Mouse (Mus musculus) induced T-regulatory cell, adult 2 months (primary cell): ENCODE data around the gene 9230104L09Rik.

ENCODE experiments used
- DNase-seq: peaks from one replicate; pipeline ENCODE4 v3.0.0-alpha.2; 2012; ENCODE audit warnings: low read depth

9230104L09Rik gene

GRCm38 (mm10) chr2:148864966-148865365 lies at the start of gene 9230104L09Rik:
Gene 9230104L09Rik (minus strand): TSS chr2:148865038.
- no peak for DNase-seq

- DNase-seq: peak; percentile 65
Observed at GRCm38 (mm10) chr2:148902286-148902685, 37.4 kb upstream of the 9230104L09Rik start.

- no peak for DNase-seq
Observed at GRCm38 (mm10) chr2:148900305-148900704, 35.5 kb upstream of the 9230104L09Rik start.

- no peak for DNase-seq
Observed at GRCm38 (mm10) chr2:148896219-148896618, 31.4 kb upstream of the 9230104L09Rik start.

GRCm38 (mm10) chr2:148893107-148893506 lies 28.3 kb upstream of the 9230104L09Rik start:
- no peak for DNase-seq

- DNase-seq: no peak
Observed at GRCm38 (mm10) chr2:148890021-148890851, 25.4 kb upstream of the 9230104L09Rik start.

- DNase-seq: no peak
Observed at GRCm38 (mm10) chr2:148889331-148890010, 24.6 kb upstream of the 9230104L09Rik start.

- no peak for DNase-seq
Observed at GRCm38 (mm10) chr2:148888872-148889271, 24.0 kb upstream of the 9230104L09Rik start.

- no peak for DNase-seq
Observed at GRCm38 (mm10) chr2:148884738-148885137, 19.9 kb upstream of the 9230104L09Rik start.

- DNase-seq: no peak
Observed at GRCm38 (mm10) chr2:148879199-148879598, 14.4 kb upstream of the 9230104L09Rik start.

- DNase-seq: no peak
Observed at GRCm38 (mm10) chr2:148878641-148879130, 13.8 kb upstream of the 9230104L09Rik start.

- no peak for DNase-seq
Observed at GRCm38 (mm10) chr2:148877016-148877770, 12.4 kb upstream of the 9230104L09Rik start.

GRCm38 (mm10) chr2:148875335-148875811 lies 10.5 kb upstream of the 9230104L09Rik start, which contains the start of gene Cst3:
Gene Cst3 (minus strand): TSS chr2:148875692.
- peak; percentile 87 for DNase-seq

GRCm38 (mm10) chr2:148874617-148875334 lies 9.9 kb upstream of the 9230104L09Rik start:
- DNase-seq: peak; percentile 37

- DNase-seq: no peak
Observed at GRCm38 (mm10) chr2:148874224-148874616, 9.4 kb upstream of the 9230104L09Rik start.

- no peak for DNase-seq
Observed at GRCm38 (mm10) chr2:148872860-148873259, 8.0 kb upstream of the 9230104L09Rik start.

GRCm38 (mm10) chr2:148870526-148870925 lies 5.7 kb upstream of the 9230104L09Rik start:
- no peak for DNase-seq

GRCm38 (mm10) chr2:148868959-148869358 lies 4.1 kb upstream of the 9230104L09Rik start:
- no peak for DNase-seq

- DNase-seq: no peak
Observed at GRCm38 (mm10) chr2:148861693-148862092, 3.1 kb downstream of the 9230104L09Rik start.

GRCm38 (mm10) chr2:148860993-148861392 lies 3.8 kb downstream of the 9230104L09Rik start:
- DNase-seq: no peak

GRCm38 (mm10) chr2:148857506-148857905 lies 7.3 kb downstream of the 9230104L09Rik start:
- DNase-seq: no peak
